Mouse (Mus musculus) cerebellum, adult 2 months (tissue): ENCODE measurements at regions not wholly inside any gene's neighbourhood (a gene's known extent, or its start where the extent isn't known, plus 50 kb on each side); places are given as distances from the start of the nearest gene placed in this dataset.

Experiments used
- CTCF ChIP-seq: fragments of 200-500 bp; IDR thresholded peaks from 2 replicates; pipeline ENCODE4 v1.5.1; 2011; ENCODE audit warnings: low read depth, mild to moderate bottlenecking, control low read depth, low read length, moderate library complexity, borderline replicate concordance; ENCODE audit not compliant: insufficient read depth
- POLR2A ChIP-seq: fragments of 200-500 bp; IDR thresholded peaks from 2 replicates; pipeline ENCODE4 v1.6.1; 2011; ENCODE audit warnings: low read length, control low read depth, borderline replicate concordance; ENCODE audit not compliant: insufficient read depth

- TF ChIP-seq POLR2A (no peak), CTCF (no peak)
These were observed 132.2 kb upstream of the Bmp2 start for GRCm38 (mm10) chr2:133419686-133420303.
